Mouse (Mus musculus) midbrain, embryonic 16.5 days (tissue): ENCODE data around the gene Igsf6. TPM values are rescaled to one million over a fixed set of nuclear protein-coding genes. Genes with fewer than 3 reads are reported as not detected.

Experiments
- ATAC-seq: fragments of 200-750 bp; cut with Nextera tagmentation; 2 replicates; pipeline ENCODE4 v1.8.0; 2017; ENCODE audit warnings: moderate TSS enrichment
- H3K27ac ChIP-seq: fragments of 300-500 bp; sonication (generic); 2 replicates; pipeline ENCODE4 v1.5.1; 2014; ENCODE audit warnings: mild to moderate bottlenecking, low read length, mixed read lengths
- H3K27me3 ChIP-seq: fragments of 300-500 bp; sonication (generic); 2 replicates; pipeline ENCODE4 v1.6.1; 2014; ENCODE audit warnings: low read depth, low read length, mixed read lengths; ENCODE audit not compliant: control insufficient read depth, insufficient read depth
- H3K36me3 ChIP-seq: fragments of 300-500 bp; sonication (generic); 2 replicates; pipeline ENCODE4 v1.6.1; 2014; ENCODE audit warnings: mild to moderate bottlenecking, low read length, moderate library complexity, mixed read lengths; ENCODE audit not compliant: control insufficient read depth, insufficient read depth
- H3K4me1 ChIP-seq: fragments of 300-500 bp; sonication (generic); 2 replicates; pipeline ENCODE4 v1.6.1; 2014; ENCODE audit warnings: mild to moderate bottlenecking, low read length, mixed read lengths; ENCODE audit not compliant: control insufficient read depth, insufficient read depth
- H3K4me2 ChIP-seq: fragments of 300-500 bp; sonication (generic); 2 replicates; pipeline ENCODE4 v1.6.1; 2014; ENCODE audit warnings: mild to moderate bottlenecking, low read length, mixed read lengths
- H3K4me3 ChIP-seq: fragments of 300-500 bp; sonication (generic); 2 replicates; pipeline ENCODE4 v1.5.1; 2014; ENCODE audit warnings: low read depth, mild to moderate bottlenecking, low read length, moderate library complexity, mixed read lengths
- H3K9ac ChIP-seq: fragments of 300-500 bp; sonication (generic); 2 replicates; pipeline ENCODE4 v1.6.1; 2014; ENCODE audit warnings: low read depth, low read length, mixed read lengths
- H3K9me3 ChIP-seq: fragments of 300-500 bp; sonication (generic); replicated peaks from 2 replicates; pipeline ENCODE4 v1.6.1; 2014; ENCODE audit warnings: mild to moderate bottlenecking, low read length, mixed read lengths; ENCODE audit not compliant: control insufficient read depth, poor library complexity, severe bottlenecking
- WGBS: fragments of 180-500 bp; shearing (Covaris S2); extraction: QIAGEN DNeasy Blood & Tissue Kit; methylation state at CpG from one replicate; pipeline ENCODE4 v1.1.7; 2014; 5-methylcytosine and 5-hydroxymethylcytosine counted together
- polyA plus RNA-seq: library from polyadenylated mRNA; unstranded; fragments of >200 nt; fragmentation: Nextera tagmentation; extraction: Ambion mirVana; gene quantifications from 2 replicates; pipeline ENCODE4 v1.2.1, GENCODE M21; 2015

Igsf6 gene
- polyA plus RNA-seq, 1 experiment from 2014 or later = 0.67 TPM

DNA sequence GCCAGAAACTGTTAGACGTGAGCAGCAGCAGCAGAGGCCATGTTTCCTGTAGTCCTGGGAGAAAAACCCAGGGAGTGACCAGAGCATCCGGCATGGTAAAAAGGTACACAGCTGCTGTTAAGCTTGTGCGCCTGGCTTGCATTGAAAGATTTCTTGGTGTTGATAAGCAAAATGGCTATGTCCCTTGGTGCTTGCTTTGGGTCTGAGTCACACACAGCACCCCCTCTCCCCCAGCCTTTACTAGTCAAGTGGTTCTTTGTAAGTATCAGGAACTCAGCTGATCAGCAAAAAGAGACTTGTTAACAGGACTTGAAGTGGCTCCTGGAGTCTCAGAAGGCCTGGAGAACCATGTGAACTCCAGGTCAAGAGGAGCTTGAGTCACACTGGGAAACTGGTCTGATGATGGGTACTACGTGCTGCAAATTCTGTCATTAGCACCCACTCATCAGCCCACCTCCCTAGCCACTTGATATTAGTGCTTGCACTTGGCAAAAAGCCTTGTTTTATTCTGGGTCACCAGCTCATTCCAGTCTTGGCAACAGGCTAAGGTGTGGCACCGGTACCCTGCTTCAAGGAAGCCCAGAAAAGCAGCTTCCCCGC is 529 bp upstream of the Igsf6 start:
- H3K36me3 ChIP-seq = 0 out of 2 replicates have a peak, but pooled peaks cover 5% of the 10 kb centered on the region
- H3K27me3 ChIP-seq = no peaks in the 10 kb centered on the region
- H3K4me1 ChIP-seq = no peaks in the 10 kb centered on the region
- no peak overlapping the region for H3K27ac ChIP-seq
- H3K4me2 ChIP-seq = no peak overlapping the region
- ATAC-seq = no peak
- 84% methylated on average over 6 of the region's 6 CpGs for WGBS
- H3K4me3 ChIP-seq = no peak overlapping the region
- no peaks in the 10 kb centered on the region for H3K9me3 ChIP-seq
- H3K9ac ChIP-seq = no peak overlapping the region

- WGBS = 88% methylated on average over 5 of the region's 5 CpGs
- Histone ChIP-seq H3K4me2 (no peak overlapping the region), H3K27ac (no peak overlapping the region), H3K4me3 (no peak overlapping the region), H3K9ac (no peak overlapping the region), H3K9me3 (no peaks in the 10 kb centered on the region), H3K27me3 (no peaks in the 10 kb centered on the region), H3K36me3 (0 out of 2 replicates have a peak, but pooled peaks cover 7% of the 10 kb centered on the region), H3K4me1 (no peaks in the 10 kb centered on the region)
- no peak for ATAC-seq
These were observed 1.9 kb downstream of the Igsf6 start for GRCm38 (mm10) chr7:121072506-121072905.

DNA sequence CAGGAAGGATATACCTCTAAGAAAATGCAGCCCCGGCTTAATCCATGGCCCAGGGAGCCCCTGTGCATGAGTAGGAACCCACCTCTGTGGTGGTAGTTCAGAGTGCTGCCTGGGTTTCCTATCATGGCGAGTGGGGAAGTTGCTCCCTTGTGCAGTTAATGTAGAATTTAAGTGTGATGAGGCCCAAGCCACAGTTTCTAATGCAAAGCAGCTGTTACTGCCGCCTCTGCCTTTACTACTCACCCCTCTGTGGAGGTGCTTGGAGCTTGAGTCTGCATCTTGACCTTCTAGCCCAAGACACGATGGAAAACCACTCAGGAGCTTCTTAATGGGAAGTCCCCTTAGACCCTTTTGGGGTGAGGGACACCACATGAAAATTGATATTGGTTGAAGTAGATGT is 3.1 kb downstream of the Igsf6 start:
- H3K4me3 ChIP-seq = no peak overlapping the region
- no peak overlapping the region for H3K27ac ChIP-seq
- H3K27me3 ChIP-seq = no peaks in the 10 kb centered on the region
- H3K36me3 ChIP-seq = 0 out of 2 replicates have a peak, but pooled peaks cover 7% of the 10 kb centered on the region
- no peaks in the 10 kb centered on the region for H3K9me3 ChIP-seq
- H3K4me1 ChIP-seq = no peaks in the 10 kb centered on the region
- H3K9ac ChIP-seq = no peak overlapping the region
- no peak overlapping the region for H3K4me2 ChIP-seq
- ATAC-seq = no peak
- 95% methylated on average over 4 of the region's 4 CpGs for WGBS

GRCm38 (mm10) chr7:121064309-121064708 is 10.1 kb downstream of the Igsf6 start:
- peak; percentile 67; the same call in 1 of the 2 replicates for ATAC-seq
- WGBS = 65% methylated on average over 4 of the region's 4 CpGs
- Histone ChIP-seq H3K27me3 (no peaks in the 10 kb centered on the region), H3K4me3 (no peak overlapping the region), H3K27ac (no peak overlapping the region), H3K4me2 (no peak overlapping the region), H3K9me3 (no peaks in the 10 kb centered on the region), H3K36me3 (0 out of 2 replicates have a peak, but pooled peaks cover 5% of the 10 kb centered on the region), H3K9ac (no peak overlapping the region), H3K4me1 (no peaks in the 10 kb centered on the region)

GRCm38 (mm10) chr7:121059477-121060218 is 14.7 kb downstream of the Igsf6 start:
- 60% methylated on average over 6 of the region's 6 CpGs for WGBS

DNA sequence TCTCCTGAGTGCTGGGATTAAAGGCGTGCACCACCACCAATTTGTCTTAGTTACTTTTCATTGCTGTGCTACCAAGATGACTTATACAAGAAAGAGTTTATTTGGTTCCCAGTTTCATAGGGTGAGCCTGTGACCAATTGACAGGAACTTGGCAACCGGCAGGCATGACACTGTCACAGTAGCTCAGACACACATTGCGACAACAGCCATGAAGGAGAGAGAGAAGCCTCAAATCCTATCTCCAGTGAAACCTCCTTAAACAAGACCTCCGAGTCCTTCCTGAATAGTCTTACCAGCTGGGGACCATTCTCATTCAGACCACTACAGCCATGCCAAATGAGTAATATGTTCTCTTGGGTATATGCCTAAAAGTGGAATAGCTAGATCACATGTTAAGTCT is 21.3 kb downstream of the Igsf6 start:
- ATAC-seq = no peak
- no peaks in the 10 kb centered on the region for H3K27me3 ChIP-seq
- H3K4me2 ChIP-seq = no peak overlapping the region
- peaks cover 2% of the 10 kb centered on the region; the same call in 1 of the 2 replicates for H3K36me3 ChIP-seq
- 84% methylated on average over 4 of the region's 4 CpGs for WGBS
- H3K9ac ChIP-seq = no peak overlapping the region
- H3K9me3 ChIP-seq = no peaks in the 10 kb centered on the region
- H3K4me1 ChIP-seq = no peaks in the 10 kb centered on the region
- H3K27ac ChIP-seq = no peak overlapping the region
- no peak overlapping the region for H3K4me3 ChIP-seq

More at GRCm38 (mm10) chr7:121059477-121060218, 14.7 kb downstream of the Igsf6 start:
- no peak overlapping the region for H3K27ac ChIP-seq
- no peak for ATAC-seq
- H3K4me2 ChIP-seq = no peak overlapping the region
- no peaks in the 10 kb centered on the region for H3K4me1 ChIP-seq
- H3K9ac ChIP-seq = no peak overlapping the region
- H3K27me3 ChIP-seq = no peaks in the 10 kb centered on the region
- peaks cover 2% of the 10 kb centered on the region; the same call in 1 of the 2 replicates for H3K36me3 ChIP-seq
- H3K4me3 ChIP-seq = no peak overlapping the region
- no peaks in the 10 kb centered on the region for H3K9me3 ChIP-seq

- Histone ChIP-seq H3K4me1 (peaks cover 2% of the 10 kb centered on the region; the same call in 1 of the 2 replicates), H3K9ac (no peak overlapping the region), H3K36me3 (no peaks in the 10 kb centered on the region; the same call in 1 of the 2 replicates), H3K9me3 (no peaks in the 10 kb centered on the region), H3K27me3 (no peaks in the 10 kb centered on the region), H3K4me2 (no peak overlapping the region), H3K4me3 (no peak overlapping the region), H3K27ac (no peak overlapping the region)
- WGBS = 85% methylated on average over 2 of the region's 2 CpGs
- ATAC-seq = no peak
These were observed 26.7 kb downstream of the Igsf6 start for GRCm38 (mm10) chr7:121047624-121048023.

- Histone ChIP-seq H3K27ac (no peak overlapping the region), H3K4me1 (peaks cover 5% of the 10 kb centered on the region; the same call in 1 of the 2 replicates), H3K27me3 (no peaks in the 10 kb centered on the region), H3K9me3 (no peaks in the 10 kb centered on the region), H3K9ac (no peak overlapping the region), H3K4me2 (no peak overlapping the region), H3K36me3 (no peaks in the 10 kb centered on the region; the same call in 1 of the 2 replicates), H3K4me3 (no peak overlapping the region)
- ATAC-seq = no peak
- 97% methylated on average over 6 of the region's 6 CpGs for WGBS
These were observed 28.5 kb downstream of the Igsf6 start for GRCm38 (mm10) chr7:121045671-121046453.
